In genomic region chr1:36437223-36437622, GRCm38 (mm10) we compare ENCODE assay signal across 28 mouse cellular contexts.
"Had no signal": no experiment of that assay in that cellular context is flagged by ENCODE, and none has a peak within 500 bp of the region (broad histone marks: within the 10 kb centered on the region; RNA-seq: fewer than 3 reads in every experiment).

No protein-coding gene starts in this region.

- H3K4me2 ChIP-seq: heart, embryonic 11.5 days; heart, embryonic 13.5 days; heart, embryonic 15.5 days; hindbrain, embryonic 12.5 days; hindbrain, embryonic 14.5 days; intestine, embryonic 15.5 days; limb, embryonic 13.5 days; limb, embryonic 15.5 days; liver, embryonic 11.5 days; liver, embryonic 13.5 days had no signal

- H3K27me3 ChIP-seq: heart, embryonic 13.5 days; heart, embryonic 15.5 days; hindbrain, embryonic 12.5 days; intestine, embryonic 15.5 days; limb, embryonic 13.5 days; limb, embryonic 15.5 days; liver, embryonic 13.5 days had no signal

- H3K9me3 ChIP-seq: heart, embryonic 13.5 days; heart, embryonic 15.5 days; hindbrain, embryonic 10.5 days; hindbrain, embryonic 12.5 days; intestine, embryonic 15.5 days; limb, embryonic 13.5 days; limb, embryonic 15.5 days; liver, embryonic 13.5 days had no signal

- ATAC-seq: hindbrain, embryonic 16.5 days; inflammation-experienced regulatory T-cells, adult 6 months; intestine, embryonic 15.5 days; intestine, postnatal 0 days had no signal

- H3K9ac ChIP-seq: heart, embryonic 13.5 days; heart, embryonic 15.5 days; hindbrain, embryonic 12.5 days; hindbrain, embryonic 14.5 days; intestine, embryonic 15.5 days; limb, embryonic 13.5 days; limb, embryonic 15.5 days; liver, embryonic 13.5 days had no signal

- DNase-seq: gastrocnemius, adult 2 months; gastrocnemius, postnatal 10 days; gastrocnemius, postnatal 36 days; heart, adult 18-20 months; heart, postnatal 14 days; heart, postnatal 4 days; kidney, adult 18-20 months; kidney, adult 8-10 months; kidney, postnatal 14 days; kidney, postnatal 36 days; layer of hippocampus, adult 9-11 months; layer of hippocampus, postnatal 36 days; left cerebral cortex, postnatal 4 days; liver, embryonic 13.5 days had no signal

- H3K4me1 ChIP-seq: heart, embryonic 13.5 days; heart, embryonic 15.5 days; hindbrain, embryonic 10.5 days; hindbrain, embryonic 12.5 days; intestine, embryonic 15.5 days; limb, embryonic 13.5 days; limb, embryonic 15.5 days; liver, embryonic 13.5 days had no signal

- H3K4me3 ChIP-seq: gastrocnemius, adult 2 months; heart, embryonic 13.5 days; heart, embryonic 15.5 days; hindbrain, embryonic 10.5 days; hindbrain, embryonic 12.5 days; intestine, embryonic 15.5 days; limb, embryonic 13.5 days; limb, embryonic 15.5 days; liver, embryonic 13.5 days had no signal

- H3K27ac ChIP-seq: gastrocnemius, adult 2 months; heart, embryonic 13.5 days; heart, embryonic 15.5 days; hindbrain, embryonic 10.5 days; hindbrain, embryonic 12.5 days; hindbrain, embryonic 14.5 days; intestine, embryonic 15.5 days; kidney, postnatal 0 days; limb, embryonic 13.5 days; limb, embryonic 15.5 days; liver, embryonic 13.5 days had no signal
